Mouse (Mus musculus) retina, postnatal 7 days (tissue): ENCODE data around the gene Smarca1.

Experiments
- DNase-seq: peaks from one replicate; pipeline ENCODE4 v3.0.0-alpha.2; 2012; ENCODE audit warnings: low read depth, low spot score

The Smarca1 gene

DNA sequence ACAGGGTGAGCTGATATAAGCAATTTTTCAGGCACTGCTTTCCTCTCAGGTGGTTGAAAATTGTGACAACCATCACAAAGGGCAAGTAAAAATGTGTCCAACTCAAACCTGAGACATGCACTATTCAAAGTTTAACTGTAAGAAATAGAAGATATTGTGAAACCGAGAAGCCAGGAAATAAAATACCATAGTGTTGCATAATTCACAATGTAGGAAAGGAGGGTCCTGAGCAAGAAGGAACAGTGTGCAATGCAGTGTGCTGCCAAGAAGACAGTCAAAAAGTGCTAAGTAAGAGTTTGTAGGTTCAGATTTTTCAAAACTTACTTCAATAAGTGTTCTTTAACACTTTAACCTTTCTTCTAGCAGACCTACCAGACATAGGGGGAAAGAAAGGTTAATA lies 128.3 kb downstream of the Smarca1 start:
- DNase-seq = no peak

DNA sequence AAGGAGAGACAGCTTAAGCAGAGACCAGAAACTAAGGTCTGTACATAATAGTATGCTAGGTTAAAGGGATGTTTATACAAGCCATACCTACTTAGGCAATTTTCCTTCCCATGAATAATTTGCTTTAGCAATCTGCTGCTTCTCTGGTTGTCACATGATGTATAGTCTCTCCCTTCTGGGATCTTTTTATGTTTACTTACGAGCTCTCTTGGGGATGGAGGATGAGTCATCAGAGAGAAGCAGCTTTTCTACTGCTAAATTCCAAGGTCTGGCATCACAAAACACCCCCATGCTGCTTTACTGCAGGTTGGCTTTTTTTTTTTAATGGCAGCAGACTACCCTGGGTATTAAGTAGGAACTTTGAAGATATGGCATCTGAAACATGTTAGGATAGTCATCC lies 132.6 kb downstream of the Smarca1 start:
- DNase-seq = no peak
